Mouse (Mus musculus): ENCODE measurements around the gene Hhip. TPM values are rescaled to one million over a fixed set of nuclear protein-coding genes. Genes with fewer than 3 reads are reported as not detected.

Hhip gene
- 2.9 and 3.2 TPM in 2 replicates for polyA plus RNA-seq (2016; fragmentation: Nextera tagmentation; extraction: Ambion mirVana)

- Histone ChIP-seq H3K27ac (no peak within 1 kb of the TSS), H3K27me3 (peaks cover 45% of the 10 kb centered on the region), H3K9ac (peak within 1 kb of the TSS; percentile 61), H3K9me3 (no peaks in the 10 kb centered on the region), H3K4me2 (peak within 1 kb of the TSS; percentile 97), H3K4me3 (replicated peaks) (peak within 1 kb of the TSS; percentile 53), H3K4me1 (peaks cover 37% of the 10 kb centered on the region), H3K36me3 (replicated peaks) (no peaks in the 10 kb centered on the region)
- WGBS, result under 1% methylated on average over 41 of the region's 56 CpGs
- ATAC-seq (ENCODE audit: low FRiP score), result peak; percentile 88
Observed at GRCm38 (mm10) chr8:80057198-80058174, at the start of gene Hhip. Gene Hhip, minus strand, starts transcription at chr8:80058006.

- no peaks in the 10 kb centered on the region for H3K27me3 ChIP-seq
- 86% methylated on average over 2 of the region's 2 CpGs for WGBS
- H3K9ac ChIP-seq, result no peak overlapping the region
- H3K4me2 ChIP-seq, result no peak overlapping the region
- ATAC-seq (ENCODE audit: low FRiP score), result no peak
- H3K4me1 ChIP-seq, result no peaks in the 10 kb centered on the region
- H3K4me3 ChIP-seq (replicated peaks), result no peak overlapping the region
- H3K27ac ChIP-seq, result no peak overlapping the region
- H3K36me3 ChIP-seq (replicated peaks), result no peaks in the 10 kb centered on the region
- H3K9me3 ChIP-seq, result no peaks in the 10 kb centered on the region
Observed at GRCm38 (mm10) chr8:80087021-80087420, 29.2 kb upstream of the Hhip start.

- H3K27ac ChIP-seq, result no peak overlapping the region
Observed at GRCm38 (mm10) chr8:80058193-80058592, 387 bp upstream of the Hhip start.

GRCm38 (mm10) chr8:80056331-80057070 is 1.3 kb downstream of the Hhip start:
- no peak for ATAC-seq (ENCODE audit: low FRiP score)
- H3K27ac ChIP-seq, result no peak overlapping the region
- 3% methylated on average over 13 of the region's 13 CpGs for WGBS
- peak overlapping the region; percentile 97 for H3K4me2 ChIP-seq
- H3K9ac ChIP-seq, result peak overlapping the region; percentile 61; the same call in 1 of the 2 replicates
- H3K27me3 ChIP-seq, result peaks cover 49% of the 10 kb centered on the region
- H3K4me1 ChIP-seq, result peaks cover 37% of the 10 kb centered on the region
- no peaks in the 10 kb centered on the region for H3K9me3 ChIP-seq
- H3K4me3 ChIP-seq (replicated peaks), result peak overlapping the region; percentile 53
- no peaks in the 10 kb centered on the region for H3K36me3 ChIP-seq (replicated peaks)

More at GRCm38 (mm10) chr8:80058193-80058592, 387 bp upstream of the Hhip start:
- 2% methylated on average over 6 of the region's 12 CpGs for WGBS
- Histone ChIP-seq H3K4me2 (peak overlapping the region; percentile 97), H3K9me3 (no peaks in the 10 kb centered on the region), H3K36me3 (replicated peaks) (no peaks in the 10 kb centered on the region), H3K9ac (peak overlapping the region; percentile 61), H3K4me1 (peaks cover 37% of the 10 kb centered on the region), H3K4me3 (replicated peaks) (peak overlapping the region; percentile 53), H3K27me3 (peaks cover 45% of the 10 kb centered on the region)
- ATAC-seq (ENCODE audit: low FRiP score), result peak; percentile 31

GRCm38 (mm10) chr8:80055777-80056176 is 2.0 kb downstream of the Hhip start:
- Histone ChIP-seq H3K9me3 (no peaks in the 10 kb centered on the region), H3K27ac (no peak overlapping the region), H3K4me3 (replicated peaks) (peak overlapping the region; percentile 53), H3K4me2 (peak overlapping the region; percentile 97), H3K27me3 (peaks cover 54% of the 10 kb centered on the region), H3K4me1 (peaks cover 37% of the 10 kb centered on the region), H3K36me3 (replicated peaks) (no peaks in the 10 kb centered on the region), H3K9ac (no peak overlapping the region)
- WGBS, result under 1% methylated on average over 10 of the region's 10 CpGs
- ATAC-seq (ENCODE audit: low FRiP score), result peak; percentile 69

- Histone ChIP-seq H3K4me1 (peaks cover 37% of the 10 kb centered on the region), H3K27me3 (peaks cover 55% of the 10 kb centered on the region), H3K4me3 (replicated peaks) (peak overlapping the region; percentile 53), H3K4me2 (peak overlapping the region; percentile 97), H3K9me3 (no peaks in the 10 kb centered on the region), H3K27ac (no peak overlapping the region), H3K9ac (no peak overlapping the region), H3K36me3 (replicated peaks) (no peaks in the 10 kb centered on the region)
- 40% methylated on average over 6 of the region's 6 CpGs for WGBS
- ATAC-seq (ENCODE audit: low FRiP score), result no peak
Observed at GRCm38 (mm10) chr8:80055094-80055493, 2.7 kb downstream of the Hhip start.

GRCm38 (mm10) chr8:80054216-80054615 is 3.6 kb downstream of the Hhip start:
- H3K4me2 ChIP-seq, result no peak overlapping the region
- H3K27me3 ChIP-seq, result peaks cover 58% of the 10 kb centered on the region
- H3K27ac ChIP-seq, result no peak overlapping the region
- ATAC-seq (ENCODE audit: low FRiP score), result no peak
- WGBS, result 11% methylated on average over 4 of the region's 4 CpGs
- no peak overlapping the region for H3K9ac ChIP-seq
- H3K36me3 ChIP-seq (replicated peaks), result no peaks in the 10 kb centered on the region
- H3K9me3 ChIP-seq, result no peaks in the 10 kb centered on the region
- peaks cover 37% of the 10 kb centered on the region for H3K4me1 ChIP-seq
- H3K4me3 ChIP-seq (replicated peaks), result no peak overlapping the region

- H3K4me2 ChIP-seq, result no peak overlapping the region
- H3K9ac ChIP-seq, result no peak overlapping the region
- H3K9me3 ChIP-seq, result no peaks in the 10 kb centered on the region
- peaks cover 34% of the 10 kb centered on the region for H3K4me1 ChIP-seq
- peaks cover 54% of the 10 kb centered on the region for H3K27me3 ChIP-seq
- H3K36me3 ChIP-seq (replicated peaks), result no peaks in the 10 kb centered on the region
- H3K27ac ChIP-seq, result no peak overlapping the region
- H3K4me3 ChIP-seq (replicated peaks), result no peak overlapping the region
- no peak for ATAC-seq (ENCODE audit: low FRiP score)
- 81% methylated on average over 1 of the region's 1 CpGs for WGBS
Observed at GRCm38 (mm10) chr8:80052838-80053237, 5.0 kb downstream of the Hhip start.

- Histone ChIP-seq H3K27me3 (peaks cover 45% of the 10 kb centered on the region), H3K4me2 (no peak overlapping the region), H3K27ac (no peak overlapping the region), H3K4me1 (peaks cover 24% of the 10 kb centered on the region), H3K9ac (no peak overlapping the region), H3K9me3 (no peaks in the 10 kb centered on the region), H3K4me3 (replicated peaks) (no peak overlapping the region), H3K36me3 (replicated peaks) (no peaks in the 10 kb centered on the region)
- 39% methylated on average over 5 of the region's 5 CpGs for WGBS
- no peak for ATAC-seq (ENCODE audit: low FRiP score)
Observed at GRCm38 (mm10) chr8:80051494-80051893, 6.3 kb downstream of the Hhip start.

GRCm38 (mm10) chr8:80049256-80050005 is 8.4 kb downstream of the Hhip start:
- Histone ChIP-seq H3K9me3 (no peaks in the 10 kb centered on the region), H3K27me3 (peaks cover 39% of the 10 kb centered on the region), H3K27ac (no peak overlapping the region), H3K4me2 (no peak overlapping the region), H3K36me3 (replicated peaks) (no peaks in the 10 kb centered on the region), H3K4me1 (peaks cover 8% of the 10 kb centered on the region), H3K4me3 (replicated peaks) (no peak overlapping the region), H3K9ac (no peak overlapping the region)
- 74% methylated on average over 15 of the region's 15 CpGs for WGBS
- no peak for ATAC-seq (ENCODE audit: low FRiP score)

GRCm38 (mm10) chr8:80048256-80048655 is 9.6 kb downstream of the Hhip start:
- no peak overlapping the region for H3K4me2 ChIP-seq
- H3K4me1 ChIP-seq, result no peaks in the 10 kb centered on the region; the same call in 1 of the 2 replicates
- peaks cover 34% of the 10 kb centered on the region for H3K27me3 ChIP-seq
- H3K36me3 ChIP-seq (replicated peaks), result no peaks in the 10 kb centered on the region
- no peak overlapping the region for H3K27ac ChIP-seq
- ATAC-seq (ENCODE audit: low FRiP score), result no peak
- no peaks in the 10 kb centered on the region for H3K9me3 ChIP-seq
- no peak overlapping the region for H3K9ac ChIP-seq
- 35% methylated on average over 4 of the region's 4 CpGs for WGBS
- no peak overlapping the region for H3K4me3 ChIP-seq (replicated peaks)
